Mouse (Mus musculus) left cerebral cortex, adult 18-20 months (tissue): Measurements from ENCODE around the gene Grik3. TPM values are rescaled to one million over a fixed set of nuclear protein-coding genes. Genes with fewer than 3 reads are reported as not detected.
A peak's percentile ranks its signal among the peaks of the same experiment; 100 is the strongest.

Experiments used
- DNase-seq, 2 experiments: peaks; one replicate each; pipeline ENCODE4 v3.0.0; 2021 to 2022; ENCODE audit warnings: low spot score in 2 of 2, mixed read lengths in 1 of 2
- microRNA-seq, 2 experiments: library from miRNA; unstranded; fragments of <30 nt; microRNA quantifications; one replicate each; pipeline ENCODE4 v1.2.0; 2021
- total RNA-seq, 2 experiments: library from RNA; stranded (reverse); gene quantifications; 2 replicates each; pipeline ENCODE4 v1.2.3; 2021

The Grik3 gene
- total RNA-seq, 2 experiments from 2014 or later = 38.8 to 47.6 TPM

DNA sequence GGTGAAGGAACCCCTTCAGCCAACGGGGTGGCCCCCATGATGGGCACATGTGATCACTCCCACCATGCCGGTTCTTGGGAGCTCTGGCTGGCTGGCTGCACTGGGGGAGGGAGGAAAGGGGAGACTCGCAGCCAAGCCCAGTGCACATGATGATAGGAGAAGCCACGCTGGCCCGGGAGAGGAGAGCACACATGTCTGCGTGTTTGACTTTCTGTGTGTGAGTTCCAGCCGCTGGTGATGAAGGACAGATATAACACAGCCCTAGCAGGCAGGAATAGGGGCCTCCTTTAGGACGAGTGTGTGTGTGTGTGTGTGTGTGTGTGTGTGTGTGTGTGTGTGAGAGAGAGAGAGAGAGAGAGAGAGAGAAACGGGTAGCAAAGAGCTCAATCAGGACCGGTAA lies 219.2 kb downstream of the Grik3 start:
- no peak for DNase-seq

DNA sequence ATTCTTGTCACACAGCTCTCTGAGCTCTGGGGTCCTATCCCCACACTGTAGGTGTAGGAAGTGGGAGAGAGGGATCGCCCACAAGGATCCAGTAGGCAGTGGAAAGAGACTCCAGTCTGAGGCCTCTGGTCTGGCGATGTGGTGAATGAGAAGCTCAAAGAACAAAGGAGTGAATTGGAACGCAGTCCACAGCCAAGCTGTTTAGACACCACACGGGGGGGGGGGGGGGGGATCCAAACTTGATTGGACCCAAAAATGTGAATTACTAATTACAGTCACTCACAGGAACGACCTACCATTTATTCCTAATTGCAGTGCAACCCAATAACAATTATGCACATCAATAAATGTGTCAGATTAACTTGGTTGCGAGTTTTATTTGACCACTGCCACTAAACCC lies 227.4 kb downstream of the Grik3 start:
- no peak for DNase-seq

DNA sequence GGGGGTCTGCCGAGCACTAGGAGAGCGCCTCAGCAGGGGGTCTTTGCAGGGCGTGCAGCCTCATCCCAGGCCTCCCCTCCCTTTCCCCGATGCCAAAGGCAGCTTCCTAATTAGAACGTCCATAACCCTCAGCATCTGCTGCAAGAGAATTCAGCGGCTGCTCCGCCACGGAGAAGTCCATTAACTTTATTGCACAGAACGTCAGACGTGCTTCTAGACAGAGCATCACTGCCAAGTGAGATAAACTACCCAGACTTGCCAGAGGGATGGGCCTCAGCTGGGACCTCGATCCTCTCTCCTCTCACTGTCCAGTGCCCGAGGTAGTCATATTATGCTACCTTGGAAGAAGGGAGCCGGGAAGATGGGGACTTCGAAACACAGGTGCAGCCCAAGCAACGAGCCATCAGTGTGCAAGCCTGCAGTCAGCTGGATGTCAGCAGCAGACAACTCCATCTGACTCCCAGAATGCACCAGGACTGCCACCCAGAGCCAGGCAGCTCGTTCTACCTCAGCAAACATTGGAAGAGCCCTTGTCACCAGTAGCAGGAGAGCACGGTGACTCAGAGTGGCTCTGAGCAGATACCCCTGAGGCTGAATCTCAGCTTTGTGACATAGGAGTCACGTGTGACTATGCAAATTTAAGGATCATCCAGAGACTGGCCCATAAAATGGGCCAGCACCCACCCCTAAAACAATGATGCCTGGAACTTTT lies 228.1 kb downstream of the Grik3 start:
- no peak for DNase-seq

DNA sequence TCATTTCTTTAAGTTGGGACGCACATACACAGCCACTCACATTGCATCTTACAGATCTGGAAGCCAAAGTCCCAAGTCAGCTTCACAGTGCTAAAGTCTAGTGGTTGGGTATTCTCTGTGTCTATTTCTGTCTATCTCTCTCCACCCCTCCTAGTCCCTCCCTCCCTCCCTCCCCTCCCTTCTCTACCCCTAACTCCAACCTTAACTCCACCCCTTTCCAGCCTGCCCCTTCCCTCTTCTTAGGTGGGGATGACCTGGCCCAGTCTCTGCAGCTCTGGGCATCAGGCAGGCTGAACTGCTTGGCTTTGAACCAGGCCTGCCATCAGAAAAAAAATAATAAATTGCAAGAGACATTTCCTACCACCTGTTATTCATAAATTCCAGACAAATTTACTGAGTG lies 235.7 kb downstream of the Grik3 start:
- no peak for DNase-seq

DNA sequence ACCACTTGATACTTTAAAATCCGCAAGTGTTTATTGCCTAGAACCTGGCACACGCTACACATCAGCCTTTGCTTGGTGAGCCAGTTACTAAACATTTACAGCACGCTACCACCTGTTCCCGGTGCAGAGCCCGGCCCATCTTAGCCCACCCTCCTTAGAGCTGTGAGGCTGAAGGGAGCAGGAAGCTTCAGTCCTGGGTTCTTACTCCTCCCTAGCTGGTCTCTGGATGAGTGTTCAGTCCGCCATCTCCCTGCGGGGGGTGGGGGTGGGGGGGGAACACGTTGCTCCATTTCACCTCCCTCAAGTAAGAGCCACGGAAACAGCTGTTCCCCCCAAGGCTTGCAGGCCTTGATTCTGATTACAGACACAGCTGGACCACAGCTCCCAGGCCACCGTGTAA lies 236.5 kb downstream of the Grik3 start:
- DNase-seq = no peak

DNA sequence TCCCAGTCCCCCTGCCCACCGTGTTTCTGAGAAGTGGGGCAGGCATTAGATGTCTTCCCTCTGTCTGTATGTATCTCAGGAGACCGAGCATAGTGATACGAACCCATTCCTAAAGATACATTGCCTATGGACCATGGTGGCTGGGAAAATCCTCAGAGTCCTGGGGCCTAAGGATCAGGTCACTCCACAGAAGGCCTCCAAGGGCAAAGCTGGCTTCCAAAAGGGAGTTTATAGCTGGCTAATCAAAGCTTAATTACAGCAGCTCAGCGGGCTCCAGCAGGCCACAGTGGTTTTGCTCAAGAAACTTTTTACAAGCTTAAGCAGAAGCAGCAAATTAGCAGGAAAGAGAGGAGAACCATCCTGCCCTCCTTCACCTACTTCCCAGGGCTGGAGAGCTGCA lies 237.1 kb downstream of the Grik3 start:
- no peak for DNase-seq

DNA sequence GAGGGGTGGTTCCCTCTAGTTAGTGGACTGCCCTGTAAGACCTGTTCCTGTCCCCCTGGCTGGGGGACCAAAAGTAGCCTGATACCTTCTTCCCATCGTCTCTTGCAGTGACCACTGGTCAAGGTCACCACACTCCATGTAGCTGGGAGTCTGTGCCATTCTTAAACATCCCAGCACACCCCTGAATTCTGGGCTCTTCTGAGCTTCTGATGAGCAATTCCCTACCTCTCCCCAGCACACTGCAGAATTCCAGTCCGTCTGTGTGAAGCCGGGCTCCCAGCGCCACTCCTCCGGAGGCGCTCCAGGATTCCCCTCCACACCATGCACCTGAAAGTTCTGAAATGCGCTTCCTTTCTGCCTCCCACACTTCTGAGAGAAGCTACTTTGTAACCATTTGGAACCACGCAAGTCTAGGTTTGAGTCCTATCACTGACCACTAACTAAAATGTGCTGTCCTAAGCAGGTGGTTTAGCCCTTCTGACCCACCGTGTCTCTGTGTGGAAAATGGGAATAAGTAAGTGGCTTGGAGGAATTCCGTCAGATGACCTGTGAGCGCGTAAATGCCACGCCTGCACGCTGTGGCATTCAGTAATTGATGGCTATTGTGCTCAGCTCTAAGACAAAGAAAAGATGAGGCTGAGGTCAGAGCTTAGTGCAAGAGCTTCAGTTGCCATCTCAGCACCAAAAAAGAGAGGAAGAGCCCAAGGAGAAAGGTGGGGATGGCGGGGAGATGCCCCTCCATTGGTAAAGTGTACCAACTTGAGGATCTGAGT lies 237.8 kb downstream of the Grik3 start:
- DNase-seq = no peak

DNA sequence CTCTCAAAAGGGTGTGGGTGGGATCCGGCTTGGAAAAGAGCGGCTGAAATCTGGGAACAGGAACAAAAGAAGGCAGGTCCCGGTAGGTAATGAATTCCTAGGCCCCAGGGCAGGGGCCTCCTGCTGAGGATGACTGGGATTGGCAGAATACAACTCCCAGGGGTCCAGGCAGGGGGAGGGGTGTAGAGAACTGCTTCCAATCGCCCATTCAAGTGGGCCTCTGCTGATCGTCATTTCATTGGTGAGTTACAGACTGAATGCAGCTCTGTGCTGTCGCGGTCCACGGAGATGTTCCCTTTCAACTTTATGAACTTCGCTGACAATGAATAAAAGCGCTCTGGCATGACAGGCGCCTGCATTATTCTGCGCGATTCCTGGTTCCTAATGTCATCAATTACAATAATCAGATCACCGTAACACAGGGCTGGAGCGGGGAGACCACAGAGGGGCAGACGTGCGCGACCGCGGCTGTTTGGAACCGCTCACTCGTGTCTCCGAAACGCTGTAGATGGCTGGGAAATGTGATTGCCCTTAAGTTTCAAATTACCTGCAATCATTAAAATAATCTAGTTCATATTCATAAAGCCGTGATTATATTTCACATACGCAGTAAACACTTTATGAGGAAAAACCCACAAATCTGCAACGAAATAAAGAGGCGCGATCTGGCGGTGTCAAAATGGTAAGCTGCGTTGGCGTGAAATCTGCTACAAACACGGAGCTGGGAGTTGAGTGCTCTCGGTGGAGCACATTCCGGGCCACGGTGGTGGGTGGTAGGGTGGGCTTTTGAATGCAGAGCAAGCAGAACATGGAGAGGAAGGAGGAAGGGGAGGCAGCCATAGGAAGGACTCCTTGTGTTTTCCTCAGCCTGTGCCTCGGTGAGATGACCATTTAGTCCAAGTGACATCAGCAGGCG lies 239.1 kb downstream of the Grik3 start:
- no peak for DNase-seq

DNA sequence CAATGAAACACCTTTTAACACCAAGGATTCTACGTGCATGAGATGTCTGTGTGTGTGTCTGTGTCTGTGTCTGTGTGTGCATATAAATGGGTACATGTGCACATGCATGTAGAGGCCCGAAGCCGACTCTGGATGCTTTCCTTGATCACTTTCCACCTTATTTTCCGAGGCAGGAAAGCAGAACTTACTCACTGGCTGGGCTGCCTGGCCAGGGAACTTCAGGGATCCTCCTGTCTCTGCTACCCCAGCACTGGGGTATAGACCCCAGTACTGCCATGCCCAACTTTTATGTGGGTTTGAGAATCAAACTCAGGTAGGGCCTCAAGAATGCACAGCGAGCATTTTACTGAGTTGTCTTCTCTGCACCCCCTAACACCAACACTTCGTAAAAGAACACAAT lies 240.3 kb downstream of the Grik3 start:
- no peak for DNase-seq

DNA sequence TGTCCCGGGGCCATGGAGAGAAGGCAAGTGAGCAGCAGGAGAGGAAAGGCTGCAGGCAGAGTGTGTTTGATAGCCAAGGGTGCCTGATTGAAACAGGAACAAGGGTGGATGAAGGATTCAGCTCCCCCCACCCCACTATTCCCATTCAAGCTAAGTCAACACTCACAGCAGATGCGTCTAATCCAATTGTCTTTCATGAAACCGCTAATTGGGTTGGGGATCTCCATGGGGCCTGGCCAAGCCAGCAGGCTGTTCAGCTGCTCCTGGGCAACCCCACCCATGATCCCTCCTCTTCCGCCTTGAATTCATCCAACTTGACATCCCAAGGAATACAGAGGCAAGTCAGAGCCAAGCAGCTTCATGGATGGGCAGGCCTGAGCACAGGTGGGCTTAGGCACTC lies 246.3 kb downstream of the Grik3 start:
- DNase-seq = no peak

DNA sequence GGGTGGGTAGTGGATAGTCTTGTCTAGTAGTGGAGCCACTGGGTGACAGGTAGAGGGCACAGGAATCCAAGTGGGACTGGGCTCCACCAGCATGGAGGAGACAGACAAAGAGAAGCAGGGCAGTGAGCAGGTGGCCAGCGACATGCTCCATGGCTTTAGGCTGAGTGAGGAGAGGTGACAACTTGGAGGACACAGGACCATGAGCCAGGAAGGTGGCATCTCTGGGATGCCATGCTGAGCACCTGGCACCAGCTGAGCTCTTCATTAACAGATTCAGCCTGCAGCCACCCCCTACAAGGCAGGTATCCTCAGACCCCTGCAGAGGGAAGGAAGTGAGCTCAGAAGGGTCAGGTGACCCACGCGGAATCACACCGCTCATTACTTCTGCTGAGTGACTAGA lies 248.3 kb downstream of the Grik3 start:
- no peak for DNase-seq

DNA sequence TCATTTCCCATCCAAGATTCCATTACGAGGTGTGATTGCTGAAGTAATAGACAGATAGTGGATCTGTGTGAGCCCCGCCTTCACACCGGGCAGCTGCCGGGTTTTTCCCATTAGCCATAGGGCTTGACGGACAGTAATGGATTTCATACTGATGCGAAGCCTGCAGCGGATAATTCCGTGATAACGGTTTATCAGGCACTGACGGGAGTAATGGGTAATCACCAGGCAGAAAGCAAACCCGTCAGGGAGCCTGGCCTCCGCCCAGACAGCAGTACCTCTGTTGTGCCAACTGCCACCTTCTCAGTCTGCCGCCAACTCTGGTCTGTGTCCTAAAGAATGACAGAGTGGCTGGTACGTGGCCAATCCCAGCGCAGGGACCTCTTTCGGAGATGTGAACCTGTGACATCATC lies 251.7 kb downstream of the Grik3 start:
- no peak for DNase-seq

DNA sequence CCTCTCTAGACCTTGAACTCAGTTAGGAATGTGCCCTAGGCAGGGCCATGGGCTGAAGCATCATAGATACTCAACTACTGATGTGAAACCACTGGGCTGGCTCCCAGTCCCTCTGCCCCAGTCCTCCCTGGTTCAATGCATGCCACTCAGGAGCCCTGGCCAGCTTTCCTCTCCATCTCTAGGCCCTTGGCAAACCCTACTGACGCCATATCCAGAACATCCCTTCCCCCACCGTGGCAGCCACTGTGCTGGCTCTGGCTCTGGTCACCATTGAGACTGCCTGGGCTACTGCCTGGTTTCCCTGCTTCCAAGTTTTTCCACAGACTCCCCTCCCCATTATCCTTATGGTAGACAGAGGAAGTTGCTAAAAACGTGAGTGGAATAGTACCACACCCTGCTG lies 255.4 kb downstream of the Grik3 start:
- no peak for DNase-seq

DNA sequence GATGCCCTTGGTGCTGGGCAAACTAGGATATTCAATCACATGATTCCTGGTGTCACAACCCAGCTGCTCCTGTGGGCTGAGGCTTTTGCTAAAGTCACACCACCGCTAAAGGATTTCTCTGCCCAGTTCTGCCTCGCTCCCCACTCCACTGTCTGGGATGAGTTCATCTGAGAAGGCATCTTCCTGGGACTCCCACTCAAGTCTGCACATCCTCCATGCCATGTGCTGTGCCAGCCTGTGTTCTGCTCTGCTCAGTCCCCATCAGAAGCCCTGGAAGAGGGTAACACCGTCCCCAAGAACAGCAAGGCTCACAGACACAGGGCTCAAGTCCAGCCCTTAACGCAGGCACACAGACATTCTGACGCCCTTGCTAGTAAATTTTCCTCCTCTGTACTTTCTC lies 265.9 kb downstream of the Grik3 start:
- DNase-seq = peak in 1 of 2 experiments; percentile 11

DNA sequence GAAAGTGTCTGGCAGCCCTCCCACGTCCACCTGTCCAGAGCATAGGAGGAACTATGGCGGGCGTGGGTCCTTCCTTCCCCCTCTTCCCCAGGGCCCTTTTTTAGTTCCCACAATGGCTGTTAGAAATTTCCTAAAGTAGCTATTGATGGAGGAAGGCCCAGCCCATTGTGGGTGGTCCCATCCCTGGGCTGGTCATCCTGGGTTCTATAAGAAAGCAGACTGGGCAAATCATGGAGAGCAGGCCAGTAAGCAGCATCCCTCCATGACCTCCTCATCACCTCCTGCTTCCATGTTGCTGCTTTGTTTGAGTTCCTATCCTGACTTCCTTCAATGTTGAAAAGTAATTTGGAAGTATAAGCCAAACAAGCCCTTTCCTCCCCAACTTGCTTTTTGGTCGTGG lies 269.8 kb downstream of the Grik3 start:
- DNase-seq = no peak

DNA sequence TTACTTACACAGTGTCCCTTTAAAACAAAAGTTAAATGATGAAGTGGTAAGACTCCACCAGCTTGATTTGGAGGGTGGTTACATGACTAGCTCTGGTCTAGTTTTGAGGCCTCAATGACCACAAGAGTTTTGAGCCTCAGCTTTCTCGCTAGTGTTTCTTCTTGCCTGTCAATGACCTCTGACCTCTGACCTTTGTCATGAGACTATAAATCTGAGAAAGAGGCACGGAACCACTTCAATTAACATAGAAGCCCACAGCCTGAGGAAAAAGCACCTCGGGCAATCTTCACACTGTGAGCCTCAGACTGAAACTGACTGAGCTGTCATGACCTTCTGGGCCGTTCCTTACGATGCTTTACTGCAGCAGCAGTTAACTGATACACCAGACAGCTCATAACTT lies 272.6 kb downstream of the Grik3 start:
- DNase-seq = no peak

Small RNA genes within 50 kb of the gene (microRNA-seq; reads per million reads assigned to microRNA genes)
- 0 reads per million in 2 experiments for gene Mir692-2
